Mouse (Mus musculus) kidney, embryonic 14.5 days (tissue): Measurements from ENCODE around the gene Lats2. TPM values are rescaled to one million over a fixed set of nuclear protein-coding genes. Genes with fewer than 3 reads are reported as not detected.

ENCODE experiments used
- ATAC-seq: fragments of 200-750 bp; cut with Nextera tagmentation; 2 replicates; pipeline ENCODE4 v1.8.0; 2017; ENCODE audit warnings: moderate number of reproducible peaks, mild to moderate bottlenecking, moderate TSS enrichment, moderate library complexity; ENCODE audit not compliant: low FRiP score, low TSS enrichment
- H3K27ac ChIP-seq: fragments of 300-500 bp; sonication (generic); 2 replicates; pipeline ENCODE4 v1.5.1; 2014; ENCODE audit warnings: low read depth, mild to moderate bottlenecking, low read length, moderate library complexity, mixed read lengths
- H3K27me3 ChIP-seq: fragments of 300-500 bp; sonication (generic); 2 replicates; pipeline ENCODE4 v1.6.1; 2014; ENCODE audit warnings: mild to moderate bottlenecking, low read length; ENCODE audit not compliant: control insufficient read depth, insufficient read depth
- H3K36me3 ChIP-seq: fragments of 300-500 bp; sonication (generic); 2 replicates; pipeline ENCODE4 v1.6.1; 2014; ENCODE audit warnings: low read length, mixed read lengths; ENCODE audit not compliant: control insufficient read depth, insufficient read depth
- H3K4me1 ChIP-seq: fragments of 300-500 bp; sonication (generic); 2 replicates; pipeline ENCODE4 v1.6.1; 2014; ENCODE audit warnings: low read length, mixed read lengths; ENCODE audit not compliant: control insufficient read depth, insufficient read depth
- H3K4me2 ChIP-seq: fragments of 300-500 bp; sonication (generic); replicated peaks from 2 replicates; pipeline ENCODE4 v1.6.1; 2014; ENCODE audit warnings: low read depth, mild to moderate bottlenecking, low read length
- H3K4me3 ChIP-seq: fragments of 300-500 bp; sonication (generic); 2 replicates; pipeline ENCODE4 v1.5.1; 2014; ENCODE audit warnings: mild to moderate bottlenecking, low read length
- H3K9ac ChIP-seq: fragments of 300-500 bp; sonication (generic); 2 replicates; pipeline ENCODE4 v1.6.1; 2014; ENCODE audit warnings: low read depth, mild to moderate bottlenecking, low read length, moderate library complexity
- H3K9me3 ChIP-seq: fragments of 300-500 bp; sonication (generic); 2 replicates; pipeline ENCODE4 v1.6.1; 2016; ENCODE audit warnings: low read length; ENCODE audit not compliant: control insufficient read depth
- WGBS: fragments of 180-500 bp; shearing (Covaris S2); extraction: QIAGEN DNeasy Blood & Tissue Kit; methylation state at CpG from one replicate; pipeline ENCODE4 v1.1.7; 2014; 5-methylcytosine and 5-hydroxymethylcytosine counted together
- polyA plus RNA-seq: library from polyadenylated mRNA; unstranded; fragments of >200 nt; fragmentation: Nextera tagmentation; extraction: Ambion mirVana; gene quantifications from 2 replicates; pipeline ENCODE4 v1.2.1, GENCODE M21; 2014

The Lats2 gene
- polyA plus RNA-seq, 1 experiment from 2014 or later: 21.5 TPM

DNA sequence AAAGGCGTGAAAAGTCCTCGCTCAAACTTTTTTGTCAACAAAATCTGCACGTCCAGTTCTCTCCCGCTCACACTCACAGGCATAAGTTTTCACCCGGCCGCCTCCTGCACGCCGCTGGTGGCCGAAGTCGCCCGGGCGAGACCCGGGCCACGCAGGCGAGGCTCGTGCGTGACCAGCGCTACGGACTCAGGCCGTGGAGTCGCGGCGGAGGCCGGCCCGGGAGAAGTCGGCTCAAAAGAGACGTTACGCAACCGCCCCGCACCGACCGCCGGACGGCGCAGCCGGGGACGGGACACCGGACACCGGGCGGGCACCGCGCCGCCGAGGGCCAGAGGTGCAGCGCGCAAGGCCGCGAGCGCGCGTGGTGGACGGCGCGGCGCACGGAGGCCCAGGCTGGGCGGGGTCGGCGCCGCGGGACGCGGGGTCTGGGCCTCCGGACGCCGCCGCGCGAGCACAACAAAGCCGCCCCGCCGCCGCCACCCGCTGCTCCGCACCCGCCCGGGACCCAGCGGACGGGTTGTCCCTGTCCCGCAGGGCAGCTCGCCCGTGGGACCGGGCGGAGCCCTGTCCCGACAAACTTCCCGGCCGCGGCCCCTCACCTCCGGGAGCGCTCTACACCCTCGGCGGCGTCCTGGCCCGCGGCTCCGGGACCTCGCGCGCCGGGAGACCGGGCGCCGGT lies 12.8 kb downstream of the Lats2 start:
- H3K27ac ChIP-seq: peak overlapping the region; percentile 92
- peaks cover 9% of the 10 kb centered on the region; the same call in 1 of the 2 replicates for H3K4me1 ChIP-seq
- H3K27me3 ChIP-seq: no peaks in the 10 kb centered on the region
- H3K4me2 ChIP-seq: peak overlapping the region; percentile 76
- WGBS: under 1% methylated on average over 44 of the region's 103 CpGs
- peak; percentile 72 for ATAC-seq
- no peaks in the 10 kb centered on the region for H3K36me3 ChIP-seq
- peak overlapping the region; percentile 98 for H3K9ac ChIP-seq
- H3K4me3 ChIP-seq: peak overlapping the region; percentile 96
- no peaks in the 10 kb centered on the region for H3K9me3 ChIP-seq

DNA sequence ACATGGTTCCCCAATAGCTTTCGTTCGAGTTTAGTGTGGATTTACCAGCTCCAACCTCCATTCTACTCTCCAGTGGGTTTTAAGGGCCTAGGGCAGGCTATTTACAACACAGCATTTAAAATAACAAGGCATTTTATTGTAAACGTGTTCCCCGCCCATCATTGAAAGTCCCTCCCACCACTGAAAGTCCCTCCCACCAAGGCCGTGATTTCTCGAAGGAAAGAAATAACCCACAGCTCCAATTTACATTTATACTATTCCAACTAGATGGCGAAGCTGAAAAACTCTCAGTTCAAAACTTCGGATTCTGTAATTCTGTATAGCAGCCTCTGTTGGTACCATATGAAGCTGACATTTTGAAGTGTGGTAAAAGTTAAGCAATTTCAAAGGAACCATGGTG lies 13.6 kb downstream of the Lats2 start:
- H3K36me3 ChIP-seq: no peaks in the 10 kb centered on the region
- H3K27me3 ChIP-seq: no peaks in the 10 kb centered on the region
- no peak overlapping the region for H3K27ac ChIP-seq
- no peak overlapping the region for H3K9ac ChIP-seq
- peak overlapping the region; percentile 76 for H3K4me2 ChIP-seq
- peaks cover 8% of the 10 kb centered on the region; the same call in 1 of the 2 replicates for H3K4me1 ChIP-seq
- H3K9me3 ChIP-seq: no peaks in the 10 kb centered on the region
- peak overlapping the region; percentile 96 for H3K4me3 ChIP-seq
- no peak for ATAC-seq
- WGBS: under 1% methylated on average over 8 of the region's 8 CpGs

DNA sequence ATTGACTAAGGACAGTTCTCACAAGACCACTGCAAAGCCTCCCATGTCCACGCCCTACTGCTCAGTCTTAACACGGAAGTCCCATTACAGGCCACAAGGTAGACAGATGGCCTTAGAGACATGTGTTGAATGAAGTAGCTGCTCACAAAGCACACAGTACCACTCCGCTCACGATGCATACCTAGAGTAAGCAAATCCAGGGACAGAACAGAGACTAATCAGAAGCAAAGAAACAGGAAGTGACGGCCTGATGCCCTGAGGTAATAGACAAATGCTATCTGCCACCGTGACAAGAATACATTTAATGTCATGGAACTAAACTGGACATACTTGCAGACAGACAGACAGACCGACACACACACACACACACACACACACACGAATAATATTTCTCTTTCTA lies 17.5 kb downstream of the Lats2 start:
- 90% methylated on average over 8 of the region's 8 CpGs for WGBS
- no peak overlapping the region for H3K4me3 ChIP-seq
- no peak for ATAC-seq
- H3K4me1 ChIP-seq: peaks cover 20% of the 10 kb centered on the region; the same call in 1 of the 2 replicates
- H3K9me3 ChIP-seq: no peaks in the 10 kb centered on the region
- no peaks in the 10 kb centered on the region for H3K27me3 ChIP-seq
- no peak overlapping the region for H3K9ac ChIP-seq
- H3K4me2 ChIP-seq: no peak overlapping the region
- H3K27ac ChIP-seq: no peak overlapping the region
- H3K36me3 ChIP-seq: no peaks in the 10 kb centered on the region

DNA sequence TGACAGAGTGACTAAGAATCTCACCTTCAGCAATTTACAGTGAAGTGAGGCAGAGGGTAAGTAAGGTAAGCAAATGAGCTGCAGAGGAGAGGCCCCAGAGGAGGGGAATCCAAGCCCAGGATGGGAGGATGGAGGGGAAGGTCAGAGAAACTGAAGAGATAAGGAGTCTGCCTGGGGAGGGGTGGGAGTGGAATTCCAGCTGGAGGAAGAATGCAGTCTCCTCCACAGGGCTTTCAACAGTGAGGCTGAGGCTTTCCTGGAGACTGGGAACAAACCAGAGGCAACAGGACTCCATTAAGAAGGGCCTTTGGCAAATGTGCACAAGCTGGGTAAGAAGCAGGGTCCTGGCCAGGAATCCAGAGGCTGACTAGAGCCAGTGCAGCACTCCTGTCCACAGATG lies 21.1 kb downstream of the Lats2 start:
- Histone ChIP-seq H3K4me2 (no peak overlapping the region), H3K27ac (no peak overlapping the region), H3K4me3 (no peak overlapping the region), H3K9me3 (no peaks in the 10 kb centered on the region), H3K36me3 (no peaks in the 10 kb centered on the region), H3K4me1 (peaks cover 26% of the 10 kb centered on the region), H3K9ac (no peak overlapping the region), H3K27me3 (no peaks in the 10 kb centered on the region)
- no peak for ATAC-seq

DNA sequence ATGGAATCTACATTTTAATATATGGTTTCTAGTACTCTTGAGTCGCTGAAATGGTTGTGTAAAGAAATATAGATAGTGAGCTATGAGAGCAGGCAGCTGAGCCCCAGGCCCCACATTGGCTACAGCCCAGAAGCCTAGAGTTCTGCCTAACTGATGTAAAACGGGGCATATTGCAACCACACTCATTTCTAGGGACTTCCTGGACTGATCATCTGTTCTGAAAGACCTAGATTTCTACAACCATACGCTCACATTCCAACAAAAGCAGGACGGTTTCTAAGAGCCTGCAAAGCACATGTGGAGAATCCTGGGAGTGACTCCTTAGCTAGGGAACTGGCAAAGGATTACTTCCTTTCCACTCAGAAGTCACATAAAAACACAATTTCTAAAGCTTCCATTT lies 22.0 kb downstream of the Lats2 start:
- Histone ChIP-seq H3K9ac (no peak overlapping the region), H3K27ac (no peak overlapping the region), H3K9me3 (no peaks in the 10 kb centered on the region), H3K27me3 (no peaks in the 10 kb centered on the region), H3K4me1 (peaks cover 26% of the 10 kb centered on the region), H3K4me2 (no peak overlapping the region), H3K36me3 (peaks cover 2% of the 10 kb centered on the region; the same call in 1 of the 2 replicates), H3K4me3 (no peak overlapping the region)
- ATAC-seq: no peak
- WGBS: 67% methylated on average over 4 of the region's 4 CpGs

DNA sequence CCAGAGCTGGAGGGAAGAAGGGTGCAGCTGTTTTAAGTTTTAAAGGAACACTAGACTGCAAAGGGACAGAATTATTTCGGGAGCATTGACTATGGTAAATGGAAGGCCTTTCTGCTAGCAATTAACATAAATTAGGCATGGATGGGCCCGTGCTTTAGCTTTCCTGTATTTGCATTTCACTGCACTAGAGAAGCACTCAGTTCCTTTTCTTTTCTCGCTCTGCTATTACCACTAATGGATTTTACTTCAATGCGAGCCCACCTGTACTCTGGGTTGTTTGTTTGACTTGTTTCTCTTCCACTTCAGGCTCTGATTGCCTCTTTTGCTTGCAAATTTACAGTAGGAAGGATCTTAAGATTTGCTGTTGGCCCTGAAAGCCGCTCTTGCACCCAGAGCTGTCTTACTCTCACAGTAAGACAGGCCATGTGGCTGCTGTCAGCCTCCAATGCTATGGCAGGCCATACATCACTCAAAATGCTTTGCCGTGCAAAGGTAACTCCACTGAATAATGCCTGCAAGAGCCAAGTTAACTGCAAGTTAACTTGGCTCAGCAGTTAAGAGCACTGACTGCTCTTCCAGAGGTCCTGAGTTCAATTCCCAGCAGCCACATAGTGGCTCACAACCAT lies 25.4 kb downstream of the Lats2 start:
- ATAC-seq: no peak
- Histone ChIP-seq H3K4me2 (no peak overlapping the region), H3K9ac (no peak overlapping the region), H3K27ac (no peak overlapping the region), H3K36me3 (peaks cover 2% of the 10 kb centered on the region; the same call in 1 of the 2 replicates), H3K4me3 (no peak overlapping the region), H3K4me1 (peaks cover 43% of the 10 kb centered on the region), H3K9me3 (no peaks in the 10 kb centered on the region), H3K27me3 (no peaks in the 10 kb centered on the region)
- 50% methylated on average over 6 of the region's 6 CpGs for WGBS

DNA sequence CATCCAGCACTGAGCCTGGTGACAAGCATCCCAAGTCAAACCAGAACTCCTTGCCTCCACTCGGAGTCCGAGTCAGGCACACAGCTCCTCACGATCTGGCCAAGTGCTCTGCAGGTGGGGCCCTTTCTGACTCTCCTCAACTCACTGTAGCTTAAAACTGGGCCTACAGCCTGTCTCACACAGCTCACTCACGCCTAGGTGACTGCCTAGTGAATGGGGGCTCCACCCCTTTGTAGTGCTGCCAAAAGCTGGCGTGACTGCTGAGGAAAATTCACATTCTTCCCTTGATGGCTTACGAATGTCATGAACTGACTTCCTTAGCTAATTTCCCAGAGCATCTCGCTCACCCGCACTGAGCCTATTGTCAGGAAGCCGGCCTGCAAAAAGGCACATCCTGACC lies 27.7 kb downstream of the Lats2 start:
- 38% methylated on average over 9 of the region's 9 CpGs for WGBS
- peak overlapping the region; percentile 9; the same call in 1 of the 2 replicates for H3K4me2 ChIP-seq

DNA sequence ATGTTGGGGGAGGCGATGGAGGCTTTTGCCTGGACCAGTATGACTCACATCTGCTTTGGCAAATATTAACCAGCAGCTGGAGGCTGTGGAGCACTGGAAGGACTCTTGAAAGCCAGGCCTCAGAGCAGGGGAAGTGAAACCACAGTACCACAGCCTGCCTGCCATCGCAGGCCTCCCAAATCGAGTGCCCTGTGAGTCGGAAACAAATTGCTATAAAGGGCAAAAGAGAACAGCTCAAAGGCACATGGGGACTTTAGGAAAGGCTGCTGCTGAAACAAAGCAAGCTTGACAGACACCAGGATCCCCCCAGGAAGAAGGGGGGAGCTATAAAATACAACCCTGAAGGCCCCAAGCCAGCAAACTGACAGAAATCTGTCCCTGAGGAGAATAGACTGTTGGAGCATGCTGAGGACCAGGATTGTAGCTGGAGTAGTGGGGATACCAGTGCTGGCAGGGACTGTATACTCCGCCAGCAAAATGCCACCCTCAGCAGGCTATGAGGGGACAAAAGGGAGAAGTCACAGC lies 28.2 kb downstream of the Lats2 start:
- Histone ChIP-seq H3K4me3 (no peak overlapping the region), H3K27ac (peak overlapping the region; percentile 88), H3K4me2 (peak overlapping the region; percentile 9; the same call in 1 of the 2 replicates), H3K9ac (peak overlapping the region; percentile 35; the same call in 1 of the 2 replicates), H3K36me3 (peaks cover 2% of the 10 kb centered on the region; the same call in 1 of the 2 replicates), H3K9me3 (peaks cover 4% of the 10 kb centered on the region; the same call in 1 of the 2 replicates), H3K4me1 (peaks cover 23% of the 10 kb centered on the region), H3K27me3 (no peaks in the 10 kb centered on the region)
- WGBS: 54% methylated on average over 5 of the region's 5 CpGs
- ATAC-seq: peak; percentile 51; the same call in 1 of the 2 replicates

More for the DNA sequence above, 27.7 kb downstream of the Lats2 start:
- H3K27me3 ChIP-seq: no peaks in the 10 kb centered on the region
- ATAC-seq: peak; percentile 56
- H3K4me3 ChIP-seq: no peak overlapping the region
- H3K9ac ChIP-seq: peak overlapping the region; percentile 35; the same call in 1 of the 2 replicates
- H3K36me3 ChIP-seq: peaks cover 2% of the 10 kb centered on the region; the same call in 1 of the 2 replicates
- H3K4me1 ChIP-seq: peaks cover 28% of the 10 kb centered on the region
- H3K27ac ChIP-seq: peak overlapping the region; percentile 88
- H3K9me3 ChIP-seq: peaks cover 4% of the 10 kb centered on the region; the same call in 1 of the 2 replicates

DNA sequence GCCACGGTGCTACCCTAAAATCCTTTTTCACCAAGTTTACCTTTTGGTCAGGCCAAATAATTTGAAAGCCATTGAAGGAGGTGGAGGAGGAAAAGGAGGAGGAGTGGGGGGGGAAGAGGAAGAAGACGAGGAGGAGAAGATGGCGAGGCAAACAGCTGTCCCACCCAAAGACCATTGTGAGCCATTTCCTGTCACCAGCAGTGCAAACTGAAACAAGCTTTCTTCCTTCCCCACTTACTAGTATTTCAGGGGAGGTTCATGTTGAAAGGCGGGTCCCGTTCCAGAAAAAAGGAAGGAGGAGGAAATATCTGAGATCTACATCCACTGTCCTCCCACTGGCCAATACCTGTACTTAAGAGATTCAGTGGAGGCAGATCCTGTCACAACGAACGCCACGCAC lies 28.8 kb downstream of the Lats2 start:
- no peaks in the 10 kb centered on the region for H3K27me3 ChIP-seq
- no peak overlapping the region for H3K4me2 ChIP-seq
- H3K27ac ChIP-seq: peak overlapping the region; percentile 88
- no peak for ATAC-seq
- H3K4me1 ChIP-seq: peaks cover 22% of the 10 kb centered on the region
- no peak overlapping the region for H3K4me3 ChIP-seq
- no peak overlapping the region for H3K9ac ChIP-seq
- 79% methylated on average over 8 of the region's 8 CpGs for WGBS
- peaks cover 2% of the 10 kb centered on the region; the same call in 1 of the 2 replicates for H3K36me3 ChIP-seq
- H3K9me3 ChIP-seq: peaks cover 4% of the 10 kb centered on the region; the same call in 1 of the 2 replicates
